Mouse (Mus musculus) 3134 (cell line): Measurements from ENCODE around the gene Npas4.
A peak's percentile ranks its signal among the peaks of the same experiment; 100 is the strongest.
"Not testable (repeated sequence)": the region's sequence is repeated elsewhere in the genome, so short reads cannot be mapped to it uniquely, and the experiment has no call there.

Source experiments
- DNase-seq: peaks from one replicate; pipeline ENCODE4 v3.0.0-alpha.2; 2011; ENCODE audit warnings: low spot score; ENCODE audit not compliant: insufficient read length; ENCODE audit errors: extremely low read depth

The Npas4 gene

DNA sequence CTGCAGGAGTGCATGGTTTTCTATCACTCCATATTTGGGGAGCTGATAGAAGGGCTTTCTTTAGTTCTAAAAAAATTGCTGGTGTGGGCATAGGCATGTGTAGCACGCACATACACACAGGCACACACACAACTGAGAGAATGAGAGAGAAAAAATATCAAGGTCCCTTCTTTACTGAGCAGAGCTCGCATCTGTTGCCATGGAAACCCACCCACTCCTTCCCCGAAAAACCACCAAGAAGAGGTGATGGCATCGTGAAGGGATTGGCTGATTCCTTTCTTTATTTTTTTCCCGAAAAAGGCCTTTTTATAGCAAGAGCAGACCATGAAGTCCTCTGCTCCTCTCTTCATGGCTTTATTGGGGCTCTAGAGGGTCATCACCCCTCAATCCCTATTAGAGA lies 3.9 kb upstream of the Npas4 start:
- no peak for DNase-seq

DNA sequence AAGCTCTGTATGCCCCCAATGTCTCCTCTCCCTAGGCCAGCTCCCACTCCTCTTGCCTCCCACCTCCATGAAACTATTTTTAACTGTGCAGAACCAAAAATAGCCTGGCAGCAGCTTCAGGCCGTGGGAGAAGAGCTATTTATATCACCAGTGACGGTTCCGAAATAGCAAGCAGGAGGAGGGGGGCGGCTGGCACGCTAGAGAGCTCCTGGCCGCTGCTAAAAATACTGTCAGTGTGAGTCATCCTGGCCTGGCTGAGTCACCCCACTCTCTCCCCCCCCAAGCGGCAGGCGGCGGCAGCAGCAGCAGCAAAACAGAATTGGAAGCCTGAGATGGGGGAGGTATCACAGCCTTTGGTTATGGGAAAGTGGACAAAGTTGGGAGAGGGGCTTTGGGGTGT lies 2.8 kb upstream of the Npas4 start:
- DNase-seq = peak; percentile 81

DNA sequence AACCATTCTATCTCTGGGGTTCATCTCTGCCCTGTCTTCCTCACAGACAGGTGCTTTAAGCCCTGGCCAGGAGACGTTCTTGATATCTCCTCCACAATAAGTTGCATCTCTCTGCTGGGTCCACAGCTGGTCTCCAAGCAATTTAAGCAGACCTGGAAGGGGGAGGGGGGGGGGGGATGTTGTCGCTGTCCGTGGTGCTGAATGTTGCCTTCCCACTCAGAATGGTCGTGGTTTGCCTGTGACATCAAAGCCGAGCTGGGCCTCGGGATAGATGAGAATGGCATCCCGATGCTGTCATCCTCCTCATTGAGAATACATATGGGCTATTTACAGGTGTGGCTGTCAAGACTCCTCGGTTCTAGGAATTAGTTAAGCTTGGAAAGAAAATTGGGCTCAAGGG lies 2.3 kb upstream of the Npas4 start:
- DNase-seq = no peak

DNA sequence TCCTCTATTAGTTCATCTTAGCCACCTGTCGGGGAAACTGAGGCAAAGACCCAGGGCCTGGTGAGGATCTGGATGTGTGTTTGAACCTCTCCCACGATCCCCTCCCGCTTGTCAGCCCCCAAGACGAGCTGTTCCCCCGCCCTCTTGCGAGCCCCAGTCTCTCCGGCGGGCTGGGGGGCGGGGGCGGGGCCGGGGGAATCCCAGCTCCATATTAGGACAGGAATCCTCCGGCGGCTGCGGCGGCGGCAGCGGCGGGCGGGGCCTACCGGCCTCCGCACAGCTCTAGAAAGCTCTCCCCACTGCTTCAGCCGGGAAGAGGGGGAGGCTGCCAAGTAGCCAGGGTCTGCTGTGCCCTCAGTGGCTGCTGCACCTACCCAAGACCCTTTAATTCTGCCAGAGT lies 600 bp upstream of the Npas4 start:
- no peak for DNase-seq

DNA sequence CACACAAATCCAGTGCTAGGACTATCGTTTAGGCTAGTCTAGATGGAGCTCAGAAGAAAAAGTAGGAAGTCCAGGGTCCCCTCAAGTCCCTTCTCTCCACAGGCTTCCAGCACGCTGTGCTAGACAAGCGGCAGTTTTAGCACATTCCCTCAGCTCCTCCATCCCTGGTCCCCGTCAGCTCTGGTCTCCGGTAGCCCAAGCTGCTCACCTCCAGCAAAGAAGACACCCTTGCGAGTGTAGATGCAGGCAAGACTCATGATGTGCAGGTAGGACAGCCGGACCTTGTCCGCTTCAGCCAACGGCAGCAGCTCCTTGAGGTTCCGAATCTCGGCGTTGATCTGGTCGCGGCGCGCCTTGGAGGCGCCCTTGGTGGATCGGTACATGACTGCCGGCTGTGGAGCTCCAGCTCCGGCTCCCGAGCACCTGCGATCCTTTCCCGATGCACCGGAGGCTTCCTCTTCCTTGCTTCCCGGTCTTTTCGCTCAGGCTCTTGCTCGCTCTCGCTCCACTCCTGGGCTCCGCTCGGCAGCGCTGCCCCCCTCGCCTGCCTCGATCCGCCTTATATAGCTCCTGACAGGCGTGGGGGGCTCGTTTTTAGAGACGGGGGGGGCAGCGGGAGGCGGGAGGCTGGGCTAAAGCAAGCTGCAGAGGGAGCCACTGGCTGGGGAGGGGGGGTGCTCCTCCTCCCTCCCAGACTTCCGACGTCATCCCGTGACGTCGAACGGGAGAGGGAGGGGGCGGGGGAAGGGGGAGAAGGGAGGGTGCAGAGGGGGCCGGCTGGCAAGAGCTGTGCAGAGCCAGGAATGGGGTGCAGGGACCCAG lies 471 bp downstream of the Npas4 start:
- no peak for DNase-seq

DNA sequence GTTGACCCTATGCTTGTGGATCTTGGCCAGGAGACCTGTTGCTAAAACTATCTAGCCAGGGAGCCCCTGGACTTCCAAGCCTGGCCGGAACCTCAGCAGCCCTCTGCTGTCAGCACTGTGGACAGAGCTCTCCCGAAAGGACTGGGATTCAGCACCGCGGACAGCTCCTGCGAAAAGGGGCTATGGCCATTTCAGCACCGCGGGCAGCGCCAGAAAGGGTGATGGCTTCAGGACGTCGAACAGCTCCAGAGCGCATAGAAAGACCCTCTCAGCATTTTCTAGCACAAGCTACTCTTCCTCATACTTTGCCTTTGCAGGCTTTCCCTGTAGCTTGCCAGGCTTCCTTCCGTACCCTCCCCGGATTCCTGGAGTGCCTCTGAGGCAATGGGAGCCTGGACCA lies 1.1 kb downstream of the Npas4 start:
- peak; percentile 56 for DNase-seq

DNA sequence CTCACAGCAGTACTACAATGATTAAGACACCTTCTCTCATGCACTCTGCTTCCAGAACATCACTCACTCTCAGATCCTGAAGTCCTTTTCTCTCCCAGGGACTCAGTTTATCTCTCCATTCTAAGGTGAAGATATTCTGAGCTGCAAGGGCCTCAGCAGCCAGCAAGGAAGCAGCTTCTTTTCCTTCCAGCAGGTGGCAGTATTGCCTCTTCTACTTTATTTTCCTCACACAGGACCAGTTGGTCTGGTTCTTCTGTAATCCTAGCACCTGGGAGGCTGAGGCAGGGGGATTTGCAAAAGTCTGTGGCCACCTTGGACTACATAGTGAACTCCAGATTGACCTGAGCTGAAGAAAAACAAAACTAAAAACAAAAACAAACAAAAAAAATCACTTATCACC lies 8.3 kb downstream of the Npas4 start:
- peak; percentile 27 for DNase-seq

DNA sequence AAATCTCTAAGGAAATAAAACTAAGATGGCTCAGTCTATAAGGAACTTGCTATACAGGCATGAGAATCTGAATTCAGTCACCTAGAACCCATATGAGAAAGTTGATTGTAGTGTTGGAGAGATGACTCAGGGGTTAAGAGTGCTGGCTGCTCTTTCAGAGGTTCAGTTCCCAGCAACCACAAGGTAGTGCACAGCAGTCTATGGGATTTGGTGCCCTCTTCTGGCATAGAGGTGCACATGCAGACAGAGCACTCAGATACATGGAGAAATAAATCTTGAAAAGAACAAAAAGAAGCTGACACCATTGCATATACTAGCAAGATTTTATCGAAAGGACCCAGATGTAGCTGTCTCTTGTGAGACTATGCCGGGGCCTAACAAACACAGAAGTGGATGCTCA lies 21.9 kb downstream of the Npas4 start:
- peak; percentile 32 for DNase-seq

DNA sequence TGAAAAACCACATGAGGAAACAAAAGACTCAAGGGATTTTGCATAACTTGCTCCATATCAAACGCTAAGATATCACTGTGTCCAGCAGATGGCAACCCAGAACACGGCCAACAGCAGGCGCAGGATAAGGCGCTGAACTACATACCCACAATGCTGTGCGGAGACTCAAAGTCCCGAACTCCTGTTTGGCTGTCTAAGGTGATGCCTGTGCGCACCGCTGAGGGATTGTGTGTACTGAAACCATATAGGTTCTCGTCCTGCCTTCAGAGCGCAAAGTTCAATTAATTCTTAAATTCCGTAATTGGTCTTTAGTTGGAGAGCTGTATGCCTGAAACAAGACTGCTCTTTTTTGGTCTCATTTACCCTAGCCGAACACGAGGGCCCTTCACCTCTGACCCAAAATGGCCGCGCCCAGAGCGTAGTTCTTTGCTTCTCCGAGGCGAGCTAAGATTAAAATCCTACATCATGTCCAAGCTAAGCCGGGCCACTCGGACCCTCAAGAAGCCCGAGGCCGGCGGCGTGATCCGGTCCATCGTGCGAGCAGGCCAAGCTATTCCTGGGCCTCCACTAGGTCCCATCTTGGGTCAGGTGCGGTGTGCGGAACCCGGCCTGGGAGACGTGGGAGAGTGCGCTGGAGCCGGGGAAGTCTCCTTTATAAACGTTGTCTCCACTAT lies 28.1 kb downstream of the Npas4 start, which contains the start of gene Mrpl11:
Gene Mrpl11 (plus strand): TSS at position 220 of the 674 bp plus-strand sequence.
- peak; percentile 79 for DNase-seq

DNA sequence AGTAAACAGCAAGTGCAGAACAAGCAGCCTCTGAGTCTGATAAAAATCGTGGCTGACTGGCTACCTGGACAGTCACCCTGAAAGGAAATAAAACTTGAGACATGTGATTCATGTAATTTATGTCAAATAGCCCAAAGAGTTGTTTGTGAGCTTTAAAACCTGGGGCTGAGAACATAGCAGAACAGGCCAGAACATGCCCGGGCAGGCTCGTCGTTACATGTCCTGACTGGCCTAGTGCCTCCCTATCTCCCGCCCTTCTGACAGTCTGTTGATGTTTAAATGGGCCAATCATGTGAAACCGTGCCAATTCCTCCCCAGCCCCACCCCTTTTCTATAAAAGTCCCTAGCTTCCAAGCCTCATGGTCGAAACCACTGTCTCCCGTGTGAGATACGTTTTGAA lies 41.5 kb downstream of the Npas4 start:
- not testable (repeated sequence) for DNase-seq

DNA sequence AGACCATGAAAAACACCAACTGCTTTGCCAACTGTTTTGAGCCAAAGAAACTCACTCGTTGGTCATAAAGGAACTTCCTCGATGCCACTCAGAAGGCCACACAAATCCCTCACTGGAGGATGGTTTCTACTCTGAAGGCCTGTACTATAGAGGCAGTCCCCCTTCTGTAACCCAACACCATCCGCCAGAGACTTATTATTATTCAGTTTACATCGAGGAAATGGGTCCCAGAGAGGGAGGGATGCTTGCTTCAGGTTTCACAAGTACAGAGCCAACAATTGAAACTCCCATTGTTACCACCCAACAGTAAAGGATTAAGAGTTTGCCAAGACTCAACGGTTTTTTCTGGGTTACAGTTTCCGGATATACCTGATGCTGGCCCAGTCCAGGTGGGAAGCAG lies 44.6 kb downstream of the Npas4 start:
- no peak for DNase-seq

DNA sequence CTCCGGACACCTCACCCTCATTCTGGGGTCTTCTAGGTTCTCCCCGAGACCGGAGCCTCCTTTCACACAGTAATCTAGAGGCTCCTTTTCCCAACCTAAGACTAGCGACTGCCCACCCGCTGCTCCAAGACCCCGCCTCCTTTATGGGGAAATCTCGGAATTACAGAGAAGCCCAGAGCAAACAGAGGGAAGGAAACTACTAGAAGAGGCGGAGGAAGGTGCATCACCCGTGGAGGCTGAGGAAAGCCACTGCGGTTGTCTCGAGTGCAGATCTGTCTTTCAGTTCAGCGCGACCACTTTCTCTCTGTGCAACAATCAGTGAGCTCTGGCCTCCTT lies 46.9 kb downstream of the Npas4 start:
- no peak for DNase-seq

DNA sequence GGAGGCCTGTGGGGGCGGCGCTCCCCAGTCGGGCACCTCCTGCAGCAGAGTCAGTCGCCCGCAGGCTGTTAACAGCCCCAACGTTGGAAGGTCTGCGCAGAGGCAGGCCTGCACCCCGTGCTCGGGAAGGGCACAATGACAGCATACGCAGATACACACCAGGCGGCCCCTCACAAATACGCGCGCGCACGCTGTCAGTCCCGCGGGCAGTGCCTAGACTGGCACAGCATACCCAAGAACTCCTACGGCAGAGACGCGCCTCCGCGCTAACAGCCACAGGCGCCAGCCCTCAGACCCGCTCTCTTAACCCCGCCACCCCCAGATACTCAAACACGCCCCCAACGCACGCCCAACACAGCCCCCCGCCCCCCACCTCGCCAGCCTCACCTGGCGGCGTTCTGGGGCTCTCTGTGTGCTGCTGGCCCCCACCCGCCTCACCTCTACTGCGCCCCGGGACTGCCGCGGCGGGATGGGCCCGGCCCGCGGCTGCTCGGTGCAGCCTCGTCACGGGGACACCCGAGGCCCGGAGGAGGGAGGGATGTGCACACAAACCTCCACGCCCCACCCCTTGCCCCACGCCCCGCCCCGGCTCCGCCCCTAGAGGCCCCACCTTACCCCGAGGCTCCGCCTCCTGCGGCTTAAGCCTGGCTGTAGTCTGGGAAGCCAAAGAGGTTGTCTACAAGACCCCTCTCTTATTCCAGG lies 47.4 kb downstream of the Npas4 start, which contains the start of gene Peli3:
Gene Peli3 (minus strand): TSS at position 577 of the 702 bp plus-strand sequence.
- DNase-seq = peak; percentile 76

DNA sequence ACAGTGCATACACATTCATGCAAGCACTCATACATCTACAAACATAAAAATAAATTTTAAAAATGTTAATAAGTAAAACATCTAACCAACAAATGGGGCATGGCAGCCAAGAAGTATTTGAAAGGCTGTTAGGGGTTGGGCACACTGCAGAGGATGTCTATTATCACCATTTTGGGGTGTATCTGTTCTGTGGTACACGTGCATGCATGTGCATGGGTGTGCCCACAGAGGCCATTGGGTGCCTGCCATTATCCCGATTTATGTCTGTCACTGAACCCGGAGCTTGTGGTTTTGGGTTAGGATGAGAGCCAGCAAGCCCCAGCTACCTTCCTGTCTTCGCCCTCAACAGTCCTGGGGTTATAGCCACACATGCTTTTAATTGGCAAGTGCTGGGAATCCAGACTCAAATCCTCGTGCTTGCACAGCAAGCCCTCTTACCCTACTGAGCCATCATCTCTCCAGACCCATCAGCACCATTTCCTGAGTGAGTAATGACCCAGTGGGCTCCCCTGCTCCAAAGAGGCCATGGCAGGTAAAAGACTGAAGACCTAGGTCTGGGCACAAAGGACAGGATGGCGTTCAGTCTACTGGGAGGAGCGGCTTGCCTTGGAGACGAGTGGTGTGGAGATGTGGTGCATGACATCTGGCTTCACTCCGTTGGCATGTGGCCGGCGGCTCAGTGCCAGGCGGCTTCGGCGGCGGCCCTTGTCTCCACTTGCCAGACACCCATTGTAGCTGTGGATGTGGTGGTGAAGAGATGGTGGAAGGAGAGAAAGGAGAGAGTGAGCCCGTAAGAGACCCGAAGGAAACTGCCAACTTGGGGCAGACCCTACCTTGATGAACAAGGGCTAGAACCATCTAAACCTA lies 52.4 kb downstream of the Npas4 start:
- DNase-seq = peak; percentile 82

DNA sequence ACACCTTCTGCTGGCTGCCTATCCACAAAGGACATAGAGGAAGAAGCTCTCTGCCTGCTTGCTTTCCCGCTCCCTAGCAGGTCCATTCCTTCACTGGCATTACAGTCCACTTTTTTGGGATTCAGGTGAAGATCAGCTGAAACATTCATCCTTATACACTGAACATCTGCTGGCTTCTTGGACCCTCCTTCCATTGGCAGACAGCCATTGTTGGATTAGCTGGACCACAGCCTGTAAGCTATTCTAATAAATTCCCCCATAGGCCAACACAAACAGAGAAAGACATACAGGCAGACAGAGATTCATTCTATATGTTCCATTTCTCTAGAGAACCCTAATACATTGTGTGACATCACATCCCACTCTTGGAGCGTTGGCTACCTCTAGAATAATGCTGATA lies 53.2 kb downstream of the Npas4 start:
- no peak for DNase-seq
